Comparison of ENCODE assay signal across 10 mouse cellular contexts in genomic region chr8:108101131-108101530, GRCm38 (mm10).
DNase-seq lines count a peak whose midpoint lies in the region; ATAC-seq lines count a peak whose summit lies in the region.
"Had no signal": no experiment of that assay in that cellular context is flagged by ENCODE, and none has a peak within 500 bp of the region (broad histone marks: within the 10 kb centered on the region; RNA-seq: fewer than 3 reads in every experiment).

No protein-coding gene starts in this region.

- H3K27me3 ChIP-seq in forebrain, embryonic 11.5 days (ENCODE audit: control insufficient read depth, insufficient read depth, low read length): no peaks in the 10 kb centered on the region; the same call in 1 of the 2 replicates
- H3K27me3 ChIP-seq in midbrain, embryonic 12.5 days: peaks cover 12% of the 10 kb centered on the region
- H3K27me3 ChIP-seq: megakaryocyte, embryonic 14.5 days had no signal

- no peaks in the 10 kb centered on the region for H3K9me3 ChIP-seq in forebrain, embryonic 11.5 days (ENCODE audit: control insufficient read depth, low read length)
- H3K9me3 ChIP-seq in midbrain, embryonic 12.5 days: no peaks in the 10 kb centered on the region

- no peak overlapping the region for H3K9ac ChIP-seq in forebrain, embryonic 11.5 days (ENCODE audit: low read length)
- H3K9ac ChIP-seq in midbrain, embryonic 12.5 days (replicated peaks): no peak overlapping the region

- 71% methylated on average over 8 of the region's 8 CpGs for WGBS in forebrain, embryonic 11.5 days
- WGBS in midbrain, embryonic 12.5 days: 62% methylated on average over 8 of the region's 8 CpGs

- no peaks in the 10 kb centered on the region for H3K36me3 ChIP-seq in forebrain, embryonic 11.5 days (ENCODE audit: control insufficient read depth, insufficient read depth, low read length)
- H3K36me3 ChIP-seq in midbrain, embryonic 12.5 days: no peaks in the 10 kb centered on the region
- H3K36me3 ChIP-seq: G1E had no signal

- ATAC-seq in forebrain, embryonic 11.5 days (replicated peaks; ENCODE audit: low FRiP score): no peak
- ATAC-seq in midbrain, embryonic 12.5 days (ENCODE audit: low FRiP score, low read depth): no peak

- H3K4me2 ChIP-seq in forebrain, embryonic 11.5 days (ENCODE audit: low read depth, low read length, severe bottlenecking): no peak overlapping the region
- peak overlapping the region; percentile 27 for H3K4me2 ChIP-seq in midbrain, embryonic 12.5 days (replicated peaks)

- no peak overlapping the region for H3K27ac ChIP-seq in forebrain, embryonic 11.5 days (ENCODE audit: low read depth, low read length)
- H3K27ac ChIP-seq in midbrain, embryonic 12.5 days (replicated peaks): peak overlapping the region; percentile 61; the same call in 1 of the 2 replicates

- intact Hi-C loops in gastrocnemius, postnatal 14 days (cut with DNase I; ENCODE audit: low total_unique reads): no loop called here

- peak; percentile 36 for DNase-seq in gastrocnemius, postnatal 14 days
- DNase-seq in gastrocnemius, postnatal 25 days: no peak
- DNase-seq in ZHBTc4 (ENCODE audit: low read depth, low spot score): peak; percentile 62
- peak; percentile 69 for DNase-seq in forebrain, embryonic 11.5 days (ENCODE audit: low spot score)
- DNase-seq in layer of hippocampus, postnatal 14 days (ENCODE audit: low spot score in 2 of 2): peak; percentile 54 to 63
- no peak for DNase-seq in spleen, postnatal 14 days (ENCODE audit: low spot score in 2 of 2)
- no peak for DNase-seq in urinary bladder, adult 2 months (ENCODE audit: low spot score)

- H3K4me3 ChIP-seq in forebrain, embryonic 11.5 days (ENCODE audit: low read depth, low read length): no peak overlapping the region
- no peak overlapping the region for H3K4me3 ChIP-seq in midbrain, embryonic 12.5 days
- H3K4me3 ChIP-seq: megakaryocyte, embryonic 14.5 days had no signal

- H3K4me1 ChIP-seq in forebrain, embryonic 11.5 days (replicated peaks; ENCODE audit: control insufficient read depth, insufficient read depth, low read length): peaks cover 15% of the 10 kb centered on the region
- H3K4me1 ChIP-seq in midbrain, embryonic 12.5 days: peaks cover 41% of the 10 kb centered on the region
- H3K4me1 ChIP-seq: megakaryocyte, embryonic 14.5 days had no signal

Comparison
In these comparisons a context has a peak if more than half of its experiments do, and no peak if none do; other contexts are left out.
1. DNase-seq: peak in gastrocnemius, postnatal 14 days (single experiment), ZHBTc4 (single experiment), forebrain, embryonic 11.5 days (single experiment) and layer of hippocampus, postnatal 14 days (2 of 2); none in gastrocnemius, postnatal 25 days (single experiment), spleen, postnatal 14 days (0 of 2) and urinary bladder, adult 2 months (single experiment).